Mouse (Mus musculus) heart, adult 2 months (tissue): ENCODE measurements around the gene Pcid2. TPM values are rescaled to one million over a fixed set of nuclear protein-coding genes. Genes with fewer than 3 reads are reported as not detected.
"Not testable (repeated sequence)": the region's sequence is repeated elsewhere in the genome, so short reads cannot be mapped to it uniquely, and the experiment has no call there.

Experiments
- DNase-seq, 2 experiments: peaks; one replicate each; pipeline ENCODE4 v3.0.0; 2021
- H3K27ac ChIP-seq: fragments of 200-600 bp; 2 replicates; pipeline ENCODE4 v1.8.1; 2022
- H3K27me3 ChIP-seq: fragments of 200-500 bp; 2 replicates; pipeline ENCODE4 v1.6.1; 2012; ENCODE audit warnings: mild to moderate bottlenecking, low read length, inconsistent platforms, mixed read lengths; ENCODE audit not compliant: control insufficient read depth, insufficient read depth
- H3K36me3 ChIP-seq: fragments of 200-500 bp; 2 replicates; pipeline ENCODE4 v1.6.1; 2012; ENCODE audit warnings: low read length, inconsistent platforms; ENCODE audit not compliant: control insufficient read depth, insufficient read depth
- H3K4me1 ChIP-seq: fragments of 200-500 bp; 2 replicates; pipeline ENCODE4 v1.6.1; 2011; ENCODE audit warnings: low read length; ENCODE audit not compliant: control insufficient read depth, insufficient read depth
- H3K4me3 ChIP-seq: fragments of 200-600 bp; 2 replicates; pipeline ENCODE4 v1.8.1; 2022
- H3K79me2 ChIP-seq: fragments of 200-500 bp; replicated peaks from 2 replicates; pipeline ENCODE4 v1.6.1; 2012; ENCODE audit warnings: mild to moderate bottlenecking, inconsistent platforms, low read length, moderate library complexity, mixed read lengths; ENCODE audit not compliant: control insufficient read depth, insufficient read depth
- H3K9ac ChIP-seq: fragments of 200-500 bp; 2 replicates; pipeline ENCODE4 v1.6.1; 2012; ENCODE audit warnings: low read depth, mild to moderate bottlenecking, control low read depth, inconsistent platforms, low read length, mixed read lengths
- CTCF ChIP-seq: fragments of 200-600 bp; IDR thresholded peaks from 2 replicates; pipeline ENCODE4 v1.8.1; 2022; ENCODE audit warnings: antibody characterized with exemption, mild to moderate bottlenecking, moderate library complexity
- EP300 ChIP-seq: fragments of 200-500 bp; IDR thresholded peaks from 2 replicates; pipeline ENCODE4 v1.6.1; 2011; ENCODE audit warnings: low read depth, low read length, control low read depth; ENCODE audit not compliant: insufficient read depth
- POLR2A ChIP-seq: fragments of 200-500 bp; IDR thresholded peaks from 2 replicates; pipeline ENCODE4 v1.6.1; 2011; ENCODE audit warnings: mild to moderate bottlenecking, low read depth, low read length, control low read depth; ENCODE audit not compliant: insufficient read depth
- WGBS: fragments of 180-500 bp; shearing (Covaris S2); methylation state at CpG from one replicate; pipeline ENCODE4 v1.1.7; 2018; 5-methylcytosine and 5-hydroxymethylcytosine counted together
- intact Hi-C: fragments of 180-260 bp; cut with DNase I; formaldehyde crosslinking; loops from one replicate; pipeline ENCODE4 v1.15.1; 2025
- polyA plus RNA-seq: library from polyadenylated mRNA; depleted of rRNA; stranded (reverse); fragments of >200 nt; gene quantifications from 2 replicates; pipeline ENCODE4 v1.2.3, GENCODE M21; 2012
- total RNA-seq, 2 experiments: library from RNA; stranded (reverse); gene quantifications; 2 replicates each; pipeline ENCODE4 v1.2.3; 2021

Gene Pcid2
- total and polyA plus RNA-seq, 3 experiments: 8.2 to 12.9 (median 10.3) TPM

- intact Hi-C loops: no loop called here
- Histone ChIP-seq H3K4me1 (no peaks in the 10 kb centered on the region), H3K79me2 (no peaks in the 10 kb centered on the region), H3K36me3 (no peaks in the 10 kb centered on the region), H3K9ac (no peak overlapping the region), H3K4me3 (no peak overlapping the region), H3K27me3 (no peaks in the 10 kb centered on the region), H3K27ac (no peak overlapping the region)
- TF ChIP-seq EP300 (no peak), POLR2A (no peak), CTCF (no peak)
- 79% methylated on average over 5 of the region's 5 CpGs for WGBS
- DNase-seq: no peak
Observed at GRCm38 (mm10) chr8:13141681-13142080, 36.4 kb upstream of the Pcid2 start.

- no peak for DNase-seq
- intact Hi-C loops: no loop called here
- H3K36me3 ChIP-seq: no peaks in the 10 kb centered on the region
- TF ChIP-seq EP300 (no peak), POLR2A (no peak), CTCF (no peak)
- no peak overlapping the region for H3K27ac ChIP-seq
- no peaks in the 10 kb centered on the region for H3K4me1 ChIP-seq
- 95% methylated on average over 6 of the region's 6 CpGs for WGBS
- H3K4me3 ChIP-seq: no peak overlapping the region
- no peaks in the 10 kb centered on the region for H3K79me2 ChIP-seq
- H3K27me3 ChIP-seq: no peaks in the 10 kb centered on the region
- H3K9ac ChIP-seq: no peak overlapping the region
Observed at GRCm38 (mm10) chr8:13139641-13140182, 34.5 kb upstream of the Pcid2 start.

GRCm38 (mm10) chr8:13132220-13132619 lies 27.0 kb upstream of the Pcid2 start:
- not testable (repeated sequence) for H3K9ac ChIP-seq, H3K4me3 ChIP-seq, H3K27ac ChIP-seq, H3K27me3 ChIP-seq, H3K79me2 ChIP-seq, H3K4me1 ChIP-seq, H3K36me3 ChIP-seq
- TF ChIP-seq CTCF: peak; percentile 84
- WGBS: 52% methylated on average over 9 of the region's 9 CpGs
- intact Hi-C loops: loop anchor here (2.0 kb wide), 1 partner anchor 83 kb away; no protein-coding TSS in a partner anchor
- DNase-seq: peak; percentile 28 to 47

GRCm38 (mm10) chr8:13124897-13125296 lies 19.6 kb upstream of the Pcid2 start:
- H3K9ac ChIP-seq: no peak overlapping the region
- 82% methylated on average over 8 of the region's 8 CpGs for WGBS

GRCm38 (mm10) chr8:13122887-13123421 lies 17.7 kb upstream of the Pcid2 start:
- H3K79me2 ChIP-seq: no peaks in the 10 kb centered on the region; the same call in 1 of the 2 replicates
- H3K36me3 ChIP-seq: no peaks in the 10 kb centered on the region
- 69% methylated on average over 7 of the region's 7 CpGs for WGBS
- no peak for TF ChIP-seq POLR2A
- TF ChIP-seq EP300: no peak
- TF ChIP-seq CTCF: no peak
- no peaks in the 10 kb centered on the region for H3K27me3 ChIP-seq
- DNase-seq: no peak
- no peak overlapping the region for H3K4me3 ChIP-seq
- no peak overlapping the region for H3K9ac ChIP-seq
- intact Hi-C loops: no loop called here
- H3K27ac ChIP-seq: no peak overlapping the region
- no peaks in the 10 kb centered on the region for H3K4me1 ChIP-seq

More at GRCm38 (mm10) chr8:13124897-13125296, 19.6 kb upstream of the Pcid2 start:
- Histone ChIP-seq H3K4me3 (no peak overlapping the region), H3K27me3 (no peaks in the 10 kb centered on the region), H3K79me2 (no peaks in the 10 kb centered on the region), H3K36me3 (no peaks in the 10 kb centered on the region), H3K4me1 (no peaks in the 10 kb centered on the region), H3K27ac (no peak overlapping the region)
- intact Hi-C loops: no loop called here
- no peak for TF ChIP-seq CTCF
- TF ChIP-seq POLR2A: no peak
- TF ChIP-seq EP300: no peak
- DNase-seq: no peak

GRCm38 (mm10) chr8:13120882-13121665 lies 15.8 kb upstream of the Pcid2 start:
- Histone ChIP-seq H3K36me3 (no peaks in the 10 kb centered on the region), H3K79me2 (no peaks in the 10 kb centered on the region; the same call in 1 of the 2 replicates), H3K9ac (no peak overlapping the region), H3K27ac (no peak overlapping the region), H3K4me3 (no peak overlapping the region), H3K4me1 (no peaks in the 10 kb centered on the region), H3K27me3 (no peaks in the 10 kb centered on the region)
- 76% methylated on average over 7 of the region's 7 CpGs for WGBS
- intact Hi-C loops: no loop called here
- TF ChIP-seq POLR2A: no peak
- no peak for DNase-seq
